Mouse (Mus musculus): ENCODE measurements around the gene Tmco5b. TPM values are rescaled to one million over a fixed set of nuclear protein-coding genes. Genes with fewer than 3 reads are reported as not detected.

Gene Tmco5b
- not detected for polyA plus RNA-seq (2017; shearing (Covaris generic))

GRCm38 (mm10) chr2:113285432-113285831, at the start of gene Tmco5b:
Gene Tmco5b (plus strand): TSS chr2:113285732.

Other genes with a start within 250 kb of the Tmco5b start
- gene Ryr3, start 68.6 kb upstream of the Tmco5b start, polyA plus RNA-seq (2017; shearing (Covaris generic)), result under 1 TPM; 0.33 to 0.75 TPM
- gene Fmn1, start 42.0 kb downstream of the Tmco5b start, polyA plus RNA-seq (2017; shearing (Covaris generic)), result under 1 TPM; 0.41 to 0.93 TPM